Mouse (Mus musculus) left cerebral cortex, adult 9 months (tissue): ENCODE measurements at regions not wholly inside any gene's neighbourhood (a gene's known extent, or its start where the extent isn't known, plus 50 kb on each side); places are given as distances from the start of the nearest gene placed in this dataset.

Experiments
- DNase-seq, 2 experiments: peaks; one replicate each; pipeline ENCODE4 v3.0.0; 2022; ENCODE audit warnings: low spot score in 2 of 2

DNA sequence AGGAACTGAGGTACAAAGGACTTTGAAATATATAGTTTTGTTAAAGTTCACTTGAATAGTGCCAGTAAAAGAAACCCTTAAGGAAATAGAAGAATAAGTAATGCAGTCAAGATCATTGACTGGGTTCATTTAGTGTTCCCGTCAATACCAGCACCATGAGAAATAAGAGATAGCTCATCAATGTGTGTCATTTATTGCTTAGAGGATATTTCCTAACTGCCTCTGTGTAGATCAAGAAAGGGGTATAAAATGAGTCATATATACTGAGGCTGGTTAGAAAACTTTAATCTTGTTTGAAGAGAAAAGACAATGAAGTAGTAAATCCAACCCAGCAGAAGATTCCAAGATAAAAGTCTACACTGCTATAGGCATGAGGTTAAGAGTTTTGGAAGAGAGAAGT is 1119.3 kb upstream of the Ddx18 start:
- DNase-seq, result no peak

DNA sequence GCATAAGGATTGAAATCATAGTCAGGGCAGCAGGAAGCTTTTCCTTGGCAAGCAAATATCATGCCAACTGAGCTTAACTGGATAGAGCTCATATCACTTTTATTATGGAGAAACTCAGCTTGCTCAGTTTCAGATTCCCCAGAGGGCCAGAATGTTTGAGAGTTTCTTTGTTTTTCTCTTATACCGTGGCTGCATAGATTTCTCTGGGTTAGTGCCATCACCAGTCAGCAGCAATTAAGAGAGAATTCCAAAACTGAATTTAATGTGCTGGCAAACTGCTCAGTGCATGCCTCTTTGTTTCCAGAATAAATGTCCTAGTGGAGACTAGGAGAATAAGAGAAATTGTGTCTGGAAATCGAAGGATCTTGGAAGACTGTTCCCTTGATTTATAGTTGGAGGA is 1100.3 kb upstream of the Ddx18 start:
- peak in 1 of 2 experiments; percentile 2 for DNase-seq

DNA sequence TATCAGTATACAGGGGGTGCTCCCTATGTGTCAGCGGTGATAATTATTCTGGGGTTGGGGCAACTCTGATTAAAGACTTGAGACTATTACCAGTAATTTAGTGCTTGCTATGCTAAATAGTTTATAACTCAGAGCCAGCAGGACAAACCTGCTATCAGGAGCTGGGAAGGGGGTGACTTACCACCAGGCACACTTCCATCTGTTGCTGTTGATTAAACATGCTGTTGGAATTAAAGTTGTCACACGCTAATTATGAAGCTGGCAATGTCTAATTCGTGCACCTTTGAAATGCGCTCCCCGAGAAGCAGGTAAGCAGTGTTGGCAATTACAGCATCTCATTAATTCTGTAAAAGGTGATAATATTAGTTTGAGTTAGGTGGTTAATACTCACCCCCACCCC is 1099.8 kb upstream of the Ddx18 start:
- DNase-seq, result no peak
